In the genomic region with DNA sequence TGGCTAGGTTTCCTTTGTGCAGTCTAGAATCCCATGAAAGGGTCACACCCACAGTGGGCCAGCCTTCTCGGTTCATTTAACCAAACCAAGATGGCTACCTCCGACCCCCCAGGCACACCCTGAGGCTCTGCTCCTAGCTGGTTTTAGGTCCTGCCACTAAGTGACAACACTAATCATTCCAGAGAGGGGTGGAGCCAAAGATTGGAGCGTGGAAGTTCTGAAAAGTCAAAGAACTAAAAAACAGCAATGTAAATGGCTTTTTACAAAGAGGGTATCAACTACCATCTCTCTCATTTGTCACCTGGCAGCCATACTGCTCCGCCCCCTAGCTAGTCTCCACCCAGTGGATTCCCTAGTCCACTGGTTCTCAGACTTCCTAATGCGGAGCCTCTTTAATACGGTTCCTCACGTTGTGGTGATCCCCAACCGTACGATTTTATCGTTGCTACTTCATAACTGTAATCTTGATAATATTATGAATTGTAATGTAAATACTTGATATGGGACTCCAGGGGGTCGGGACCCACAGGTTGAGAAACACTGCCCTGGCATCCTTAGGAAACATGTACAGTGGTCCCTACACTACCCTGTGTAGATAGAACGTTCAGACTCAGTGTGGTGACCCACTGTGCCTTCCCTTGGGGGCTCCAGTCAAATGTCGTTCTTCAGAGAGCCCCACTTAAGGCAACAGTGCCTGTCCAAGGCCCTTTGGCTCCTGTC, we compare ENCODE assay signal across 32 mouse cellular contexts. TPM values are rescaled to one million over a fixed set of nuclear protein-coding genes. Genes with fewer than 3 reads are reported as not detected.
A peak's percentile ranks its signal among the peaks of the same experiment; 100 is the strongest.
DNase-seq lines count a peak whose midpoint lies in the region; ATAC-seq and TF ChIP-seq lines count a peak whose summit lies in the region.
"Had no signal": no experiment of that assay in that cellular context is flagged by ENCODE, and none has a peak within 500 bp of the region (broad histone marks: within the 10 kb centered on the region; RNA-seq: fewer than 3 reads in every experiment).

No protein-coding gene starts in this region.

- no peak overlapping the region for H3K4me3 ChIP-seq in neural tube, embryonic 14.5 days (ENCODE audit: low read depth, low read length)
- no peak overlapping the region for H3K4me3 ChIP-seq in neural tube, embryonic 15.5 days (replicated peaks)
- peak overlapping the region; percentile 41 for H3K4me3 ChIP-seq in E14TG2a.4 (replicated peaks; ENCODE audit: low read length)
- H3K4me3 ChIP-seq: embryonic facial prominence, embryonic 10.5 days; embryonic facial prominence, embryonic 13.5 days; erythroblast, embryonic 14.5 days; forebrain, embryonic 12.5 days; forebrain, embryonic 15.5 days; heart, embryonic 12.5 days; heart, embryonic 15.5 days; hindbrain, embryonic 10.5 days had no signal

- peak; percentile 90 for DNase-seq in ES-CJ7 (ENCODE audit: low read depth, low spot score)
- DNase-seq in WW6 (ENCODE audit: low read depth, low spot score) = peak; percentile 75
- no peak for DNase-seq in left cerebral cortex, adult 8-10 months (ENCODE audit: low spot score in 2 of 2)
- no peak for DNase-seq in urinary bladder, postnatal 25 days (ENCODE audit: low spot score)
- no peak for DNase-seq in lung, postnatal 10 days
- DNase-seq: adrenal gland, postnatal 14 days; cerebellum, adult 11 months; cerebellum, adult 8-10 months; cerebellum, postnatal 10 days; cerebellum, postnatal 36 days; embryo, embryonic 11 days; gastrocnemius, postnatal 25 days; heart, adult 18-20 months; heart, postnatal 10 days; heart, postnatal 36 days had no signal

- 0 out of 2 replicates have a peak overlapping the region, but pooled peaks have one; percentile 7 for H3K9ac ChIP-seq in neural tube, embryonic 14.5 days (replicated peaks; ENCODE audit: low read depth, low read length)
- H3K9ac ChIP-seq in neural tube, embryonic 15.5 days (replicated peaks) = no peak overlapping the region
- H3K9ac ChIP-seq: embryonic facial prominence, embryonic 13.5 days; forebrain, embryonic 12.5 days; forebrain, embryonic 15.5 days; heart, embryonic 12.5 days; heart, embryonic 15.5 days; hindbrain, embryonic 14.5 days had no signal

- no peaks in the 10 kb centered on the region for H3K27me3 ChIP-seq in neural tube, embryonic 14.5 days (ENCODE audit: control insufficient read depth, insufficient read depth, low read length)
- peaks cover 3% of the 10 kb centered on the region; the same call in 1 of the 2 replicates for H3K27me3 ChIP-seq in neural tube, embryonic 15.5 days (replicated peaks)
- no peaks in the 10 kb centered on the region for H3K27me3 ChIP-seq in E14TG2a.4 (ENCODE audit: insufficient read depth, low read length)
- H3K27me3 ChIP-seq: forebrain, embryonic 15.5 days; Patski had no signal

- H3K9me3 ChIP-seq in neural tube, embryonic 14.5 days (ENCODE audit: control insufficient read depth, low read length) = no peaks in the 10 kb centered on the region
- no peaks in the 10 kb centered on the region for H3K9me3 ChIP-seq in neural tube, embryonic 15.5 days (replicated peaks)
- no peaks in the 10 kb centered on the region for H3K9me3 ChIP-seq in E14TG2a.4 (ENCODE audit: low read length)
- H3K9me3 ChIP-seq: embryonic facial prominence, embryonic 10.5 days; embryonic facial prominence, embryonic 13.5 days; forebrain, embryonic 12.5 days; forebrain, embryonic 15.5 days; heart, embryonic 12.5 days; heart, embryonic 15.5 days; hindbrain, embryonic 10.5 days had no signal

- ATAC-seq in neural tube, embryonic 14.5 days (ENCODE audit: low read depth) = no peak
- no peak for ATAC-seq in neural tube, embryonic 15.5 days (ENCODE audit: low FRiP score)
- ATAC-seq: CD4-positive, CD25-positive, alpha-beta regulatory T cell, adult 4 months; forebrain, embryonic 15.5 days; inflammation-experienced regulatory T-cells, adult 6 months; Patski had no signal

- no peak overlapping the region for H3K27ac ChIP-seq in neural tube, embryonic 14.5 days (ENCODE audit: low read depth, low read length)
- no peak overlapping the region for H3K27ac ChIP-seq in neural tube, embryonic 15.5 days (replicated peaks)
- H3K27ac ChIP-seq: embryonic facial prominence, embryonic 10.5 days; embryonic facial prominence, embryonic 13.5 days; forebrain, embryonic 12.5 days; forebrain, embryonic 15.5 days; heart, embryonic 15.5 days; hindbrain, embryonic 10.5 days; hindbrain, embryonic 14.5 days; hindbrain, postnatal 0 days had no signal

- no peaks in the 10 kb centered on the region for H3K4me1 ChIP-seq in neural tube, embryonic 14.5 days (ENCODE audit: control insufficient read depth, insufficient read depth, low read length)
- no peaks in the 10 kb centered on the region for H3K4me1 ChIP-seq in neural tube, embryonic 15.5 days
- H3K4me1 ChIP-seq in E14TG2a.4 (replicated peaks; ENCODE audit: low read depth, low read length) = peaks cover 53% of the 10 kb centered on the region
- H3K4me1 ChIP-seq: heart, embryonic 12.5 days had no signal

- no peak overlapping the region for H3K4me2 ChIP-seq in neural tube, embryonic 14.5 days (ENCODE audit: low read depth, low read length)
- no peak overlapping the region for H3K4me2 ChIP-seq in neural tube, embryonic 15.5 days
- H3K4me2 ChIP-seq: embryonic facial prominence, embryonic 13.5 days; forebrain, embryonic 12.5 days; forebrain, embryonic 15.5 days; heart, embryonic 12.5 days; heart, embryonic 15.5 days; hindbrain, embryonic 14.5 days had no signal

- WGBS in neural tube, embryonic 14.5 days = 76% methylated on average over 13 of the region's 13 CpGs
- WGBS in neural tube, embryonic 15.5 days = 72% methylated on average over 13 of the region's 13 CpGs

- no peak for TF ChIP-seq CTCF in E14TG2a.4 (conservative IDR thresholded peaks at IDR 0.05; ENCODE audit: low read length)

- H3K36me3 ChIP-seq in neural tube, embryonic 14.5 days (ENCODE audit: control insufficient read depth, insufficient read depth, low read length) = no peaks in the 10 kb centered on the region
- no peaks in the 10 kb centered on the region for H3K36me3 ChIP-seq in neural tube, embryonic 15.5 days
- no peaks in the 10 kb centered on the region for H3K36me3 ChIP-seq in E14TG2a.4 (ENCODE audit: insufficient read depth, low read length)
- H3K36me3 ChIP-seq: embryonic facial prominence, embryonic 10.5 days; embryonic facial prominence, embryonic 13.5 days; forebrain, embryonic 12.5 days; forebrain, embryonic 15.5 days; G1E; heart, embryonic 12.5 days; heart, embryonic 15.5 days; hindbrain, embryonic 10.5 days had no signal

RNA-seq across cellular contexts. Expression of a gene that starts 18.1 kb away (rescaled TPM):
- polyA plus RNA-seq in neural tube, embryonic 14.5 days (2014; fragmentation: Nextera tagmentation; extraction: Ambion mirVana) = 0.57 and 1.4 TPM in 2 replicates
- 1.8 and 2.0 TPM in 2 replicates for polyA plus RNA-seq in neural tube, embryonic 15.5 days (2015; fragmentation: Nextera tagmentation; extraction: Ambion mirVana)
- total RNA-seq in left cerebral cortex, adult 8-10 months (2022) = 10 to 100 TPM; 26.5 to 33.0 (median 32.3) TPM
- polyA plus RNA-seq: CD4-positive, CD25-positive, alpha-beta regulatory T cell, adult 4 months; erythroblast, embryonic 14.5 days; G1E; inflammation-experienced regulatory T-cells, adult 6 months had no signal

RNA-seq across cellular contexts. Expression of a gene that starts 55.0 kb away (rescaled TPM):
- polyA plus RNA-seq in neural tube, embryonic 14.5 days (2014; fragmentation: Nextera tagmentation; extraction: Ambion mirVana) = 40.8 and 73.9 TPM in 2 replicates
- polyA plus RNA-seq in neural tube, embryonic 15.5 days (2015; fragmentation: Nextera tagmentation; extraction: Ambion mirVana) = 69.1 and 69.3 TPM in 2 replicates
- 1 to 10 TPM; 2.5 to 4.9 (median 4.1) TPM for total RNA-seq in left cerebral cortex, adult 8-10 months (2022)
- polyA plus RNA-seq: CD4-positive, CD25-positive, alpha-beta regulatory T cell, adult 4 months; G1E; inflammation-experienced regulatory T-cells, adult 6 months had no signal

Comparison
In these comparisons a context has a peak if more than half of its experiments do, and no peak if none do; other contexts are left out.
1. DNase-seq: peak in ES-CJ7 (single experiment) and WW6 (single experiment); none in left cerebral cortex, adult 8-10 months (0 of 2), urinary bladder, postnatal 25 days (single experiment) and lung, postnatal 10 days (single experiment).